ENCODE assay signal across 8 mouse cellular contexts in genomic region chr16:45786639-45787038, GRCm38 (mm10). TPM values are rescaled to one million over a fixed set of nuclear protein-coding genes. Genes with fewer than 3 reads are reported as not detected.
DNase-seq lines count a peak whose midpoint lies in the region; ATAC-seq and TF ChIP-seq lines count a peak whose summit lies in the region.

No protein-coding gene starts in this region.

- peaks cover 6% of the 10 kb centered on the region for H3K4me1 ChIP-seq in E14TG2a.4 (replicated peaks; ENCODE audit: low read depth, low read length)

- ATAC-seq in megakaryocyte progenitor cell, adult 5-6 weeks (replicated peaks; ENCODE audit: poor library complexity) = peak; percentile 98

- H3K4me3 ChIP-seq in E14TG2a.4 (replicated peaks; ENCODE audit: low read length) = no peak overlapping the region

- no peaks in the 10 kb centered on the region for H3K27me3 ChIP-seq in E14TG2a.4 (ENCODE audit: insufficient read depth, low read length)

- no peaks in the 10 kb centered on the region for H3K9me3 ChIP-seq in E14TG2a.4 (ENCODE audit: low read length)

- TF ChIP-seq CTCF in E14TG2a.4 (conservative IDR thresholded peaks at IDR 0.05; ENCODE audit: low read length) = peak; percentile 55

- peak; percentile 27 to 28 for DNase-seq in kidney, adult 8-10 months
- DNase-seq in kidney, postnatal 4 days = no peak
- DNase-seq in c-Kit-positive CD71-negative TER-119-negative erythroid progenitor cells, embryonic 14.5 days (ENCODE audit: low read depth) = peak; percentile 17
- DNase-seq in layer of hippocampus, postnatal 36 days = no peak
- DNase-seq in gastrocnemius, postnatal 25 days = no peak
- DNase-seq in layer of hippocampus, adult 9-11 months = no peak

- no peaks in the 10 kb centered on the region for H3K36me3 ChIP-seq in E14TG2a.4 (ENCODE audit: insufficient read depth, low read length)

RNA-seq across cellular contexts. Expression of gene Abhd10, which starts 43.9 kb away (rescaled TPM):
- 22.5 and 25.0 TPM in 2 replicates for total RNA-seq in megakaryocyte progenitor cell, adult 5-6 weeks (2015)
- 18.2 and 27.4 TPM in 2 replicates for total RNA-seq in megakaryocyte progenitor cell, adult 5-6 weeks (2017)
- total RNA-seq in layer of hippocampus, postnatal 36 days (2021) = 10 to 100 TPM; 19.1 to 21.6 TPM
- total RNA-seq in gastrocnemius, postnatal 25 days (2021) = 10 to 100 TPM; 10.5 to 13.5 TPM

Comparison
In these comparisons a context has a peak if more than half of its experiments do, and no peak if none do; other contexts are left out.
1. DNase-seq: peak in kidney, adult 8-10 months (2 of 2) and c-Kit-positive CD71-negative TER-119-negative erythroid progenitor cells, embryonic 14.5 days (single experiment); none in kidney, postnatal 4 days (0 of 2), layer of hippocampus, postnatal 36 days (0 of 2), gastrocnemius, postnatal 25 days (single experiment) and layer of hippocampus, adult 9-11 months (single experiment).